Mouse (Mus musculus) intestine, embryonic 16.5 days (tissue): ENCODE data around the gene Gga1. TPM values are rescaled to one million over a fixed set of nuclear protein-coding genes. Genes with fewer than 3 reads are reported as not detected.
"Not testable (repeated sequence)": the region's sequence is repeated elsewhere in the genome, so short reads cannot be mapped to it uniquely, and the experiment has no call there.

Experiments
- ATAC-seq: fragments of 200-750 bp; cut with Nextera tagmentation; 2 replicates; pipeline ENCODE4 v1.8.0; 2017; ENCODE audit warnings: moderate TSS enrichment, moderate library complexity
- H3K27ac ChIP-seq: fragments of 300-500 bp; sonication (generic); 2 replicates; pipeline ENCODE4 v1.5.1; 2014; ENCODE audit warnings: mild to moderate bottlenecking, low read length
- H3K27me3 ChIP-seq: fragments of 300-500 bp; sonication (generic); replicated peaks from 2 replicates; pipeline ENCODE4 v1.6.1; 2014; ENCODE audit warnings: low read length, control low read depth, mixed read lengths; ENCODE audit not compliant: control insufficient read depth, insufficient read depth
- H3K36me3 ChIP-seq: fragments of 300-500 bp; sonication (generic); 2 replicates; pipeline ENCODE4 v1.6.1; 2014; ENCODE audit warnings: low read length, control low read depth; ENCODE audit not compliant: control insufficient read depth, insufficient read depth
- H3K4me1 ChIP-seq: fragments of 300-500 bp; sonication (generic); 2 replicates; pipeline ENCODE4 v1.6.1; 2014; ENCODE audit warnings: low read length, control low read depth, mixed read lengths; ENCODE audit not compliant: control insufficient read depth, insufficient read depth
- H3K4me2 ChIP-seq: fragments of 300-500 bp; sonication (generic); 2 replicates; pipeline ENCODE4 v1.6.1; 2014; ENCODE audit warnings: low read depth, low read length, control low read depth
- H3K4me3 ChIP-seq: fragments of 300-500 bp; sonication (generic); 2 replicates; pipeline ENCODE4 v1.5.1; 2014; ENCODE audit warnings: mild to moderate bottlenecking, low read length
- H3K9ac ChIP-seq: fragments of 300-500 bp; sonication (generic); 2 replicates; pipeline ENCODE4 v1.6.1; 2014; ENCODE audit warnings: low read depth, low read length
- H3K9me3 ChIP-seq: fragments of 300-500 bp; sonication (generic); 2 replicates; pipeline ENCODE4 v1.6.1; 2016; ENCODE audit warnings: low read length, control low read depth; ENCODE audit not compliant: control insufficient read depth
- WGBS: fragments of 180-500 bp; shearing (Covaris S2); extraction: QIAGEN DNeasy Blood & Tissue Kit; methylation state at CpG from one replicate; pipeline ENCODE4 v1.1.7; 2014; 5-methylcytosine and 5-hydroxymethylcytosine counted together
- polyA plus RNA-seq: library from polyadenylated mRNA; unstranded; fragments of >200 nt; fragmentation: Nextera tagmentation; extraction: Ambion mirVana; gene quantifications from 2 replicates; pipeline ENCODE4 v1.2.1, GENCODE M21; 2015

The Gga1 gene
- polyA plus RNA-seq, 1 experiment from 2014 or later = 56.3 TPM

DNA sequence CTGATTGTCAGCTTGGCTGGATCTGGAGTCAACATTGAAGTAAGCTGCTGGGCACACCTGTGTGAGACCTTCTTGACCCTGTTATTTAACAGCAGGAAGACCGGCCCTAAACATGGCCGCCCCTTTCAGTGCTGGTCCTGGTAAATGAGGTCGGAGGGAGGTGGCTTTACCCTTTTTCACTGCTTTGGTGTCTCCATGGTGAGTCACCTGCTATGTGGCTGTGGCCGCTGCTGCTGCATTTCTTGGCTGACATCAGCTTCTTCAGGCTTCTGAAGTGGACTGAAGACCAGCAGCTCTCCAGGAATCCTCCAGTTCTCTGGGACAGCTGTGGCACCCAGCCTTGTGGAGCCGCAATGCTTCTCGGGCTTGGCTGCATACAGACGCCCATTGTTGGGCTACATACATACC, 8.2 kb upstream of the Gga1 start:
- Histone ChIP-seq H3K4me1 (peaks cover 27% of the 10 kb centered on the region), H3K9me3 (no peaks in the 10 kb centered on the region), H3K4me3 (no peak overlapping the region), H3K9ac (0 out of 2 replicates have a peak overlapping the region, but pooled peaks have one; percentile 26), H3K27ac (peak overlapping the region; percentile 85), H3K4me2 (no peak overlapping the region), H3K27me3 (no peaks in the 10 kb centered on the region), H3K36me3 (no peaks in the 10 kb centered on the region)
- peak; percentile 45 for ATAC-seq
- WGBS = 34% methylated on average over 7 of the region's 7 CpGs

DNA sequence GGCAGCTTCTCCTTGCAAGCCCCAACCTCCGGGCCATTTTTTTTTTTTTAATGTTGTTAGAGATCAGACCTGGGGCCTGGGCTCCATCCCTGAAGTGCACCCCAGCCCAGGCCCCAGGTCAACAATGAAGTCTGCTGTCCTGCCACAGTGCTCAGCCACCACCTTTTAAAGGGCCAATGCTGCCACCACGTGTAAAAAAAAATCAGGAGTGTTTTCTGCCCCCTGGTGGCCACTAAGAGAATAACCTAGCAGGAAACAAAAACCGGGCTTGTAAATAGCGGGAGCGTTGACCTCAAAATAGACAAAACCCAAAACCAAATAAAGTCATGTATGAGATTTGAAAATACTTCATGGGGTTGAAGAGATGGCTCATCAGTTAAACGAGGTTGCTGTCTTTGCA, 7.2 kb upstream of the Gga1 start:
- Histone ChIP-seq H3K4me3 (no peak overlapping the region), H3K36me3 (no peaks in the 10 kb centered on the region), H3K9me3 (no peaks in the 10 kb centered on the region), H3K4me1 (peaks cover 25% of the 10 kb centered on the region), H3K4me2 (no peak overlapping the region), H3K27me3 (no peaks in the 10 kb centered on the region), H3K9ac (no peak overlapping the region), H3K27ac (no peak overlapping the region)
- WGBS = 29% methylated on average over 6 of the region's 6 CpGs
- ATAC-seq = no peak

DNA sequence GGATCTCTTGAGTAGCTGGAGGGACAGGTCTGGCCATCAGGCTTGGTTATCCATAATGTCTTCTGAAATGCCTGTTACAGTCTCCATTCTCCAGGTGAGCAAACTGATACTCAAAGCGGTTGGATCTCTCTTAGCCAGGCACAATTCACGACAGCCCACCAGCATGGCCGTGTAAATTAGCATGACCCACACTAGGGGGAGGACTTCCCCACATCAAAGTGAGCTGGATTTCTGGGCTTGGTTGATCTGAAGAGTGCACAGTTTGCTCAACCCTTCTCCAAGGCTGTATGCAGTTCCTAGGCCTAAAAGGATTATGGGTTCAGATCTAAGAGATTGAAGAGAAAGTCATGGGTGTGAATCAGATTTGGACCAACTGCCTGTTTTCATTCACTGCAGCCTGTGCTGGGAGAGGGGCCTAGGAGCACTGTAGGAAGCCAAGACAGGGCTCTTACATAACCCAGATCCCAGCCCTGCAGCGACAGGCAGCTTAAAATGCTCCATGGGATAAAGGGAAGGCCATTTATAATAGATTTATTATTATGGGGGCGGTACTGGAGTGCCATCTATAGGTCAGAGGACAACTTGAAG, 4.9 kb upstream of the Gga1 start:
- H3K4me3 ChIP-seq = no peak overlapping the region
- no peak overlapping the region for H3K27ac ChIP-seq
- peaks cover 35% of the 10 kb centered on the region for H3K4me1 ChIP-seq
- WGBS = 41% methylated on average over 5 of the region's 5 CpGs
- H3K27me3 ChIP-seq = no peaks in the 10 kb centered on the region
- no peaks in the 10 kb centered on the region for H3K9me3 ChIP-seq
- no peak overlapping the region for H3K9ac ChIP-seq
- no peak for ATAC-seq
- H3K36me3 ChIP-seq = no peaks in the 10 kb centered on the region
- H3K4me2 ChIP-seq = no peak overlapping the region

DNA sequence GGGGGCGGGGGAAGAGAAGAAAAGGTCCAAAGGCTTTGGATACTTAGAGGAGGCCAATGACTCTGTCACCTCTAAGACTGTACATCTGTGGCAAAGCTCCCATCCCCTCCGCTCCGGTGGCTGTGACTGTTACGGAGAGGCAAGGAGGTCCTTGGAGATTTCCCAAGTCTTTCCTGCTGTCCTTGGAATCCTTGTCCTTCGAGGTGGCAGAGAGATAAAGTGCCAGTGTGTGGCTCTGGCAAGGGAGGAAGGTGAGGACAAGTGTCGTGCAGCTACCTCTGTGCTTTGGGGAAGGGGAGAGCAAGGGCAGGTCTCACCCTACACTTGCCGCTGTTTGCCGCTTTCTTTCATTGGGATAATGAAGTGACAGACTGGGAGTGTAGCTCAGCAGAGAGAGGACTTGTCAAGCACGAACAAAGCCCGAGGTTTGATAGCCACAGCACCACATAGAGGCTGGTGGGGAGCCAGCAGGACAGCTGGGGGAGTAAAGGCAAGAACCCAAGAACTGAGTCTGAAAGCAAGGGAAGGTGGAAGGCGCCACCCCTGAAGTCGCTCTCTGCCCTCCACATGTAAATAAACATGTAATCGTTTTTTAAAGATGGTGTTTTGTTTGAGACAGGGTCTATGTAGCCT, 3.1 kb upstream of the Gga1 start:
- 57% methylated on average over 13 of the region's 13 CpGs for WGBS
- Histone ChIP-seq H3K27ac (no peak overlapping the region), H3K9ac (0 out of 2 replicates have a peak overlapping the region, but pooled peaks have one; percentile 35), H3K4me3 (no peak overlapping the region), H3K9me3 (no peaks in the 10 kb centered on the region), H3K36me3 (no peaks in the 10 kb centered on the region), H3K4me2 (no peak overlapping the region), H3K27me3 (no peaks in the 10 kb centered on the region), H3K4me1 (peaks cover 26% of the 10 kb centered on the region)
- ATAC-seq = no peak

DNA sequence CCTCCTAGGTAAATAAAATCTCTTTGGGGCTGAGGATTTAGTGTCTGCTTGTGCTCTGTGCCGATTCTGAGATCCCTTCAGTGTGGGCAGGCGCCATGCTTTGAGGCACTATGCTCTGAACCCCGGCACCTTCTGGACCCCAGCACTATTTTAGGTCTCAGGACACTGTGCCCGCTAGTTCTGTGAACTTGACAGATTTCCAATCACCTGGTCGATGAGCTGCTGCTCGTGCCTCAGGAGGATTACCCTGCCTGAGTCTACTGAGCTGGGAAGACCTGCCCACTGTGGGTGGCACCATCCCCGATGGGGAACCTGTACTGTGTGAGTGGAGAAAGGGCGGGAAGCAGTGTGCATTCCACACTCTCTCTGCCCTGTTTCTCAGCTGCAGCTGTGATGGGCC, 2.0 kb upstream of the Gga1 start:
- H3K4me3 ChIP-seq = no peak overlapping the region
- no peaks in the 10 kb centered on the region for H3K36me3 ChIP-seq
- H3K9ac ChIP-seq = no peak overlapping the region
- H3K9me3 ChIP-seq = no peaks in the 10 kb centered on the region
- H3K4me1 ChIP-seq = peaks cover 31% of the 10 kb centered on the region
- H3K27ac ChIP-seq = peak overlapping the region; percentile 99
- H3K4me2 ChIP-seq = no peak overlapping the region
- H3K27me3 ChIP-seq = no peaks in the 10 kb centered on the region
- ATAC-seq = no peak
- WGBS = 62% methylated on average over 8 of the region's 8 CpGs

DNA sequence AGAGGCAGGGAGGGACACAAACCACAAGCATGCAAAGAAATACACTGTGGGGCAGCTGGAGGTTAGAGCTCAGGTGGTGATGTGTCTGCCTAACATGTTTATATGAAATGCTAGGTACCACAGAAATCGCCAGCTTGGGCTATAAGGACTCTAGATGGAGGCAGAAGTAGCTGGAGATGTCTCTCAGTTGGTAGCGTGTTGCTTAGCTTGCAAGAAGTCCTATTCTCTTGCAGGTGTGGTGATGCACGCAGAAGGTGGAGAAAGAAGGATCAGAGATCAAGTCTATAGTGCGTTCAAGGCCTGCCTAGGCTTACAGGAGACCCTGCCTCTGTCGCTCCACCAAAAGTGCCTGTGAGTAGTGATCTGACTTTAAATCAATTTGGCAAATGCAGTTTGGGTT, 1.5 kb upstream of the Gga1 start:
- Histone ChIP-seq H3K27ac (peak overlapping the region; percentile 99), H3K9me3 (no peaks in the 10 kb centered on the region), H3K9ac (peak overlapping the region; percentile 90), H3K4me2 (peak overlapping the region; percentile 60), H3K36me3 (no peaks in the 10 kb centered on the region), H3K4me3 (peak overlapping the region; percentile 83; the same call in 1 of the 2 replicates), H3K4me1 (peaks cover 34% of the 10 kb centered on the region), H3K27me3 (no peaks in the 10 kb centered on the region)
- no peak for ATAC-seq
- WGBS = 62% methylated on average over 5 of the region's 5 CpGs

DNA sequence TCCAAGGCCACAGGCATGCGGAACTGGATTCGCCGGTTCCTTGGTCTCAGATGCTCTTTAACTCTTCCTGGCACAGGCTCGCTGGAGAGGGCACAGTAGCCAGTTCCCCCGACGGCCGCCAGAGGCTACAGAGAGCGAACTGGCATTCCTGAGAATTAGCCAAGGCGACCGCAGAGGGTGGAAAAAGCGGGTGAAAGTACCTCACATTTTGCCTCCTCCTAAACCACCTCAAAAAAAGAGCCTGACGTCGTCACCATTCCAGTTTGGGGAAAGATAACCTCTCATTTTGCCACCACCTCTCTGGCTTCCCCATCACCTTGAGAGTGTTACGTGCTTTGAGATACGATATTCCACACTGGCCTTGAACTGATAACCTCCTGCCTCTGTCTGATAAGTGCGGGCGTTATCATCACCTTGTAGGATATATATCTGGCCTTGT, 713 bp upstream of the Gga1 start:
- H3K4me2 ChIP-seq = peak overlapping the region; percentile 60
- peak; percentile 54 for ATAC-seq
- H3K9ac ChIP-seq = peak overlapping the region; percentile 90
- WGBS = 3% methylated on average over 17 of the region's 17 CpGs
- H3K4me1 ChIP-seq = peaks cover 34% of the 10 kb centered on the region
- H3K27me3 ChIP-seq = no peaks in the 10 kb centered on the region
- peak overlapping the region; percentile 83 for H3K4me3 ChIP-seq
- H3K27ac ChIP-seq = peak overlapping the region; percentile 99
- no peaks in the 10 kb centered on the region for H3K9me3 ChIP-seq
- no peaks in the 10 kb centered on the region for H3K36me3 ChIP-seq

DNA sequence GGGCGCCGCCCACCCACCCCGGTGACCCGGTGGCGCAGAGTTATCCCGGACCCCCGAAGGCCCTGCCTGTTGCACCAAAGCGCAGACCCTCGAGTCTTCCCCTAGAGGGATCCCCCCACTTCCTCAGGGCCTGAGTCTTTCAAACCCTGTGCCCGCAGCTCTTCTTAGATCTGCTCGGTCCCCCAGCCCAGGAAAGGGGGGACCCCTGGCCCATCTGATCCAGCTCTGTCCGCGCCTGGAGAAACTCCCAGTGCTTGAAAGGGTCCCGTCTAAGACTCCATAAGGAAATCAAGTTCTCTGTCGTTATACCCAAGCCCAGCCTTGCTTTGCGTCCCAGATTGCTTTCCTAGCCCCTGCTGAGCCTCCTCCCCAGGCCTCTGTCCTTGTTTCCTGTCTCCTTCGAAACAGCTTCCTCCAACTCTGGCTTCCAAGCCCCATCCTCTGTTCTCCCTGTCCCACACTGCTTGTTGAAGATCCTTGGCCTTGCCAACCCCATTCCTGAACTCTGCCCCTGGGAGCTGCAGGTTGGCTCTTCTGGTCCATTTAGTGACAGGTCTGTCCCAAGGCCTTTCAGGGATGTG, 910 bp downstream of the Gga1 start:
- Histone ChIP-seq H3K4me2 (peak overlapping the region; percentile 90), H3K9ac (peak overlapping the region; percentile 90), H3K27ac (peak overlapping the region; percentile 99), H3K36me3 (peaks cover 11% of the 10 kb centered on the region), H3K4me3 (peak overlapping the region; percentile 83), H3K27me3 (no peaks in the 10 kb centered on the region), H3K4me1 (peaks cover 29% of the 10 kb centered on the region), H3K9me3 (no peaks in the 10 kb centered on the region)
- 0% methylated on average over 17 of the region's 17 CpGs for WGBS
- ATAC-seq = no peak

DNA sequence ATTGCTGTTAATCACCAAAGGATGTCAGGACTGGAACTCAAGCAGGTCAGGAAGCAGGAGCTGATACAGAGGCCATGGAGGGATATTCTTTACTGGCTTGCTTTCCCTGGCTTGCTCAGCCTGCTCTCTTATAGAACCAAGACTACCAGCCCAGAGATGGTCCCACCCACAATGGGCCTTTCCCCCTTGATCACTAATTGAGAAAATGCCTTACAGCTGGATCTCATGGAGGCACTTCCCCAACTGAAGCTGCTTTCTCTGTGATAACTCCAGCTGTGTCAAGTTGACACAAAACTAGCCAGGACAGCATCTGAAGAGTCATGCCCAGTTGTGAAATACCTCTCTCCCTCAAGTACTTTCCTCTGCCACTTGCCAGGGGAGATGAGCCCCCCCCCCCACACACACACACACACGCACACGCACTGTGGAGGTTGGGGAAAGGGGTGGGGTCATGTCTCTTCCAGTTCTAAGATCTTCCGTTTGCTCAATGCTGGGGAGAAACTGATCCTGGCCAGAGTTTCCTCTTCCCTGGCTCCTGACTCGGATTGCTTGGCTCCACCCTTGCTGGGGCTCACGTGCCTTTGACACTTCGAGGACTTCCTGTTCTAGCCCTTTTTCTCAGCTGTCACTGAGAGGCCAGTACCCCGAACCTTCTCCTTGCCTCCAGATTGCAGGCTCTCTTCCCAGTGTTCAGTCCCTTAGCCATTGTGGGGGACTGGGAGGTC, 2.0 kb downstream of the Gga1 start:
- Histone ChIP-seq H3K4me3 (peak overlapping the region; percentile 2; the same call in 1 of the 2 replicates), H3K4me2 (peak overlapping the region; percentile 90), H3K27ac (peak overlapping the region; percentile 48), H3K4me1 (peaks cover 29% of the 10 kb centered on the region), H3K36me3 (peaks cover 20% of the 10 kb centered on the region), H3K9ac (peak overlapping the region; percentile 29; the same call in 1 of the 2 replicates)
- 37% methylated on average over 7 of the region's 7 CpGs for WGBS
- not testable (repeated sequence) for H3K9me3 ChIP-seq, H3K27me3 ChIP-seq, ATAC-seq
